Mouse (Mus musculus) c-Kit-negative CD71-positive TER-119-positive erythroid progenitor cells, embryonic 14.5 days (primary cell): ENCODE measurements around the gene Kif18b.
A peak's percentile ranks its signal among the peaks of the same experiment; 100 is the strongest.

ENCODE experiments used
- DNase-seq: peaks from one replicate; pipeline ENCODE4 v3.0.0-alpha.2; 2013; ENCODE audit warnings: low read depth, low spot score

The Kif18b gene

GRCm38 (mm10) chr11:102924557-102925350 lies at the start of gene Kif18b:
Gene Kif18b, minus strand, starts transcription at chr11:102925124.
- peak; percentile 97 for DNase-seq

- DNase-seq = no peak
Observed at GRCm38 (mm10) chr11:102972326-102972725, 47.4 kb upstream of the Kif18b start.

- DNase-seq = no peak
Observed at GRCm38 (mm10) chr11:102971604-102972003, 46.7 kb upstream of the Kif18b start.

- no peak for DNase-seq
Observed at GRCm38 (mm10) chr11:102964547-102965091, 39.7 kb upstream of the Kif18b start.

GRCm38 (mm10) chr11:102963855-102964546 lies 39.1 kb upstream of the Kif18b start:
- DNase-seq = no peak

- DNase-seq = no peak
Observed at GRCm38 (mm10) chr11:102963246-102963854, 38.4 kb upstream of the Kif18b start.

- DNase-seq = no peak
Observed at GRCm38 (mm10) chr11:102962861-102963245, 37.9 kb upstream of the Kif18b start.

- DNase-seq = no peak
Observed at GRCm38 (mm10) chr11:102961082-102961481, 36.2 kb upstream of the Kif18b start.

- DNase-seq = no peak
Observed at GRCm38 (mm10) chr11:102958870-102959269, 33.9 kb upstream of the Kif18b start.

- no peak for DNase-seq
Observed at GRCm38 (mm10) chr11:102958431-102958830, 33.5 kb upstream of the Kif18b start.

GRCm38 (mm10) chr11:102957692-102958091 lies 32.8 kb upstream of the Kif18b start:
- no peak for DNase-seq

- no peak for DNase-seq
Observed at GRCm38 (mm10) chr11:102956962-102957614, 32.2 kb upstream of the Kif18b start.

GRCm38 (mm10) chr11:102952922-102953321 lies 28.0 kb upstream of the Kif18b start:
- DNase-seq = no peak

GRCm38 (mm10) chr11:102948043-102948961 lies 23.4 kb upstream of the Kif18b start:
- DNase-seq = no peak

GRCm38 (mm10) chr11:102946992-102947343 lies 22.0 kb upstream of the Kif18b start:
- DNase-seq = no peak

- peak; percentile 48 for DNase-seq
Observed at GRCm38 (mm10) chr11:102946265-102946991, 21.5 kb upstream of the Kif18b start, which contains the start of gene C1ql1. Gene C1ql1, minus strand, starts transcription at chr11:102946688.

- no peak for DNase-seq
Observed at GRCm38 (mm10) chr11:102945306-102946264, 20.7 kb upstream of the Kif18b start.

GRCm38 (mm10) chr11:102941236-102941635 lies 16.3 kb upstream of the Kif18b start:
- no peak for DNase-seq
